Mouse (Mus musculus) spleen, adult 2 months (tissue): ENCODE results near the gene Ppfibp1.

Source experiments
- CTCF ChIP-seq: fragments of 200-500 bp; IDR thresholded peaks from 2 replicates; pipeline ENCODE4 v1.5.1; 2011; ENCODE audit warnings: mild to moderate bottlenecking, inconsistent platforms; ENCODE audit not compliant: insufficient read depth, insufficient read length, insufficient replicate concordance; ENCODE audit errors: extremely low read depth
- POLR2A ChIP-seq: fragments of 200-500 bp; IDR thresholded peaks from 2 replicates; pipeline ENCODE4 v1.6.1; 2011; ENCODE audit warnings: low read depth, low read length, inconsistent platforms

- TF ChIP-seq POLR2A (no peak), CTCF (no peak)
Observed at GRCm38 (mm10) chr6:146997006-146997405, 108.7 kb downstream of the Ppfibp1 start.
